Mouse (Mus musculus) lung, adult 2 months (tissue): ENCODE data around the gene Tacc2. TPM values are rescaled to one million over a fixed set of nuclear protein-coding genes. Genes with fewer than 3 reads are reported as not detected.

Experiments used
- DNase-seq: peaks from one replicate; pipeline ENCODE4 v3.0.0; 2022
- H3K4me1 ChIP-seq: fragments of 200-500 bp; 2 replicates; pipeline ENCODE4 v1.6.1; 2011; ENCODE audit warnings: low read length; ENCODE audit not compliant: control insufficient read depth, insufficient read depth
- H3K4me3 ChIP-seq: fragments of 200-500 bp; replicated peaks from 2 replicates; pipeline ENCODE3; 2011; ENCODE audit warnings: low read depth, mild to moderate bottlenecking, control low read depth, low read length; ENCODE audit errors: extremely low read depth
- CTCF ChIP-seq: fragments of 200-500 bp; IDR thresholded peaks from 2 replicates; pipeline ENCODE4 v1.5.1; 2011; ENCODE audit warnings: mild to moderate bottlenecking, low read length, control low read depth; ENCODE audit not compliant: insufficient read depth
- POLR2A ChIP-seq: fragments of 200-500 bp; IDR thresholded peaks from 2 replicates; pipeline ENCODE4 v1.6.1; 2011; ENCODE audit warnings: low read depth, mild to moderate bottlenecking, control low read depth, low read length, borderline replicate concordance; ENCODE audit errors: extremely low read depth
- WGBS: fragments of 180-500 bp; shearing (Covaris S2); methylation state at CpG from one replicate; pipeline ENCODE4 v1.1.7; 2018; 5-methylcytosine and 5-hydroxymethylcytosine counted together
- polyA plus RNA-seq: library from polyadenylated mRNA; depleted of rRNA; stranded (reverse); fragments of >200 nt; gene quantifications from 2 replicates; pipeline ENCODE4 v1.2.3, GENCODE M21; 2012

Gene Tacc2
- polyA plus RNA-seq, 1 experiment, result 74.5 TPM

DNA sequence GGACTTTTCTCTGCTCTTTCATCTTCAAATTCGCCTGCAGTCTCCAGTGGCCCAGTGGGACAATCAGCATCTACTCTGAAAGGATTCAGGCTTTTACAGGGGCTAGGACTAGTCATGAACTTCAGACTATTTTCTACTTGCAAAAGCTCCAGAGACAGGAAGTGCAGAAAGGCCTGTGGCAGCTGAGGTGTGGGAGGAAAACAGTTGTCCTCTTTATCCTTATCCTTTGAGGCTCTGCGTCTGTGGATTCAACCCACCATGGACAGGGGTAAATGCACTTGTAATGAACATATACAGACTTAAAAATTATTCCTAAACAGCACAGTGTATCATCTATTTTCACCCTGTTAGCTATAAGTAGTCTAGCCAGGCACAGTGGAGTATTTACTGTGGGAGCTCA lies 27.2 kb downstream of the Tacc2 start:
- WGBS, result 69% methylated on average over 2 of the region's 2 CpGs
- TF ChIP-seq POLR2A, result no peak
- TF ChIP-seq CTCF, result no peak
- no peak for DNase-seq
- Histone ChIP-seq H3K4me1 (no peaks in the 10 kb centered on the region), H3K4me3 (no peak overlapping the region)

DNA sequence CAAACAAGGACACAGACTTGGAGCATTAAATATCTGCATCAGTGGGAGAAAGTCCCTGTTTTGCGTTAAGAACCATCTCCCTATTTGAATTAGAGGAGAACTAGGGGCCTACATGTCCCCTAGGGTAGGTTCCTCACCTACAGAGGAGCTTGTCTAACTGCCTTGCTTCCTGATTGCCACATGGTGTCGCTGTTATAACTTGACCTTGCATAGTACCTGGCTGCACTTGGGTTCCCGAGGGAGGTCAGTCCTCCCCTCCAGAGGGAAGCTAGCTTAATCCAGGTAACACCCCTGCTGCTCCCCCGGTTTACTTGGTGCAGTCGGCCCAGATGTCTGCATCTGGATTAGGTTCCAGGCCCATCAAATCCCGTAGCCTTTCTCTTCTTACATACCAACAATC lies 27.9 kb downstream of the Tacc2 start:
- Histone ChIP-seq H3K4me1 (no peaks in the 10 kb centered on the region), H3K4me3 (no peak overlapping the region)
- TF ChIP-seq POLR2A (no peak), CTCF (peak; percentile 66)
- WGBS, result 20% methylated on average over 6 of the region's 6 CpGs
- DNase-seq, result no peak

DNA sequence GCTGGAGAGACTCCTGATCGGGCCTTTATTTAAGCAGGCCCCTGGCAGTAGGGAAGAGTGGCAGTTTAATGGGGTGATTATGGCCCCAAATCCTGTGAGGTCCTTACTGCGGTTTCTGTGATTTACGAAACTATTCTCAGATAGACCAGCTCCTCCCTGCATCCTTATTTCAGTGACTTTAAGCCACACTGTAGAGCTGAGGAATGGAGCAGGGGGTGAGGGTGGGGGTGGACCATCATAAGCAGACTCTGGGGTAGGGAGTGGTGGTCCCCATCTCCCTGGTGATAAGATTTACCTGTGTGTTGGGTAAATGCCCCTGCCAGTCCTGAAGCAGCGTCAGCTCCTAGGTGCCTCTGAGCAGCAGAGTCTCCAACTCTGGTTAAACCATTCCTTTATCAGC lies 29.7 kb downstream of the Tacc2 start:
- TF ChIP-seq POLR2A, result no peak
- TF ChIP-seq CTCF, result no peak
- H3K4me1 ChIP-seq, result no peaks in the 10 kb centered on the region
- 94% methylated on average over 4 of the region's 4 CpGs for WGBS
- H3K4me3 ChIP-seq, result no peak overlapping the region
- DNase-seq, result no peak

DNA sequence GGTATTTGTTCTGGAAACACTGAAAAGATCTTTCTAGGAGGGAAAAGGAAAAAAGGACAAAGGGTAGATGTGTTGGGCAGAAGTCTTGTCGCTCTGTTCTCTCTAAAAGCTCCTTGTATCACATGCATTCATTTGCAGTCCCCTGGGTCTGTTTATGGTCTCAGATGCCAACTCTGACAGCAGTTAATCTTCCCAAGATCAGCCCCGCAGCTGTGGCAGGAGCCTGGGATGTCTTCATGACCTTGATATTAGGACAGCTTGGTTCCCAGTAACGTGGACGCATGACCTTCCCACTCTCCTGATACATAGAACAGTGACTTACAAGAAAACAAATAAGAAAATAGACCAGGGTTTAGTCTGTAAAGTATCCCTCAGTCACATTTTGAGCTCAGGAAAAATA lies 36.7 kb downstream of the Tacc2 start:
- no peak for TF ChIP-seq POLR2A
- no peak for TF ChIP-seq CTCF
- H3K4me1 ChIP-seq, result no peaks in the 10 kb centered on the region
- H3K4me3 ChIP-seq, result no peak overlapping the region
- WGBS, result 58% methylated on average over 4 of the region's 4 CpGs
- no peak for DNase-seq

DNA sequence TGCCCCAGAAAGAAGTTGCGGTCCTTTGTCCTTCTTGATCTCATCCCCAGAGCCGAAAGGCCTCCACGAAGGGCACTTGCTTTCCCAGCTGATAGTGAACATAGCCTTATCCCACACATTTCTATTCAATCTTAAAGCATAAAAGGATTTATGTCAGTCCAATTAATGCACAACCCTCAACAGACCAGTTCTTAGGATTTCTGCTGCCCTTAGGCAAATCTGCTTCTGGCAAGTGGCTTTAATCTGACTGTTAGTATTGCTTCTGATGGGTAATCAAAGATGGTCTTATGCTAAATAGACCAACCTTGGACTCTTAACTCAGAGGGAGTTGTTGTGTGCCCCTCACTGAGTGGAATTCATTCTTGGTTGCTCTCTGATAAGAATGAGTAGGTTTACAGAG lies 40.4 kb downstream of the Tacc2 start:
- TF ChIP-seq CTCF (no peak), POLR2A (no peak)
- DNase-seq, result no peak
- Histone ChIP-seq H3K4me3 (no peak overlapping the region), H3K4me1 (no peaks in the 10 kb centered on the region)
- 94% methylated on average over 3 of the region's 3 CpGs for WGBS

DNA sequence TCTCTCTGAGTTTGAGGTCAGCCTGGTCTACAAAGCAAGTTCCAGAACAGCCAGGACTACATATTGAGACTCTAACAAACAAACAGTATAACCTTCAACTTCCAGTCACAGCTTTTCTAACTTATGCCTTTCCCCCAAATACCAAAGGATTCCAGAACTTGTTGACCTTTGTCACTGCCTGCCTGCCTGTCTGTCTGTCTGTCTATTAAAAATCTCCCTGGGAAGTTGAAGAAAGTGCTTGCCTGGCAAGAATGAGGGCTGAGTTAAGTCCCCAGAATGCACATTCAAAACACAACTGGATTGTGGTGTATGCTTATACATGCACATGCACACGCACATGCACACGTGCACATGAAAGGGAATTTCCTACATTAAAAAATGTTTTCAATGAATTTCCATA lies 43.8 kb downstream of the Tacc2 start:
- TF ChIP-seq CTCF (no peak), POLR2A (no peak)
- 86% methylated on average over 2 of the region's 2 CpGs for WGBS
- no peak for DNase-seq

DNA sequence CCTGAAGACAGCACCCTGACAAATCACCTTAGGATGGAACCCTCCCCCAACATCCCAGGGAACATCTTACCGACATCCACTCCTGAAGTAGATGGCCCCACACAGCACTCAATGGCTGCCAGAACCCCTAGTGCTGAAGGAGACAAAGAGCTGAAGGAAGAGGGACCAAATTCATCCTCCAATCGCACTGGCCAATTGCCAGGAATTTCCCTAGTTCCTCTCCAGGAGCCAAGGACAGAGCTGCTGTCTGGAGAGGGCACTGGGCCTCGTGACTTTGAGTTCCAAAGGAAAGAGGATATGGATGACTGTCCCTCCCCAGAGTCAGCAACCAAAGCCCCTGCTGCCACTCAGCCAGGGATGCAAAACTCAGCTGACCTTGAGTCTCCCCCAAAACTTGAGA lies 44.7 kb downstream of the Tacc2 start:
- 43% methylated on average over 3 of the region's 3 CpGs for WGBS
- Histone ChIP-seq H3K4me1 (no peaks in the 10 kb centered on the region), H3K4me3 (no peak overlapping the region)
- TF ChIP-seq CTCF (no peak), POLR2A (no peak)
- DNase-seq, result no peak

More for the DNA sequence above, 43.8 kb downstream of the Tacc2 start:
- H3K4me1 ChIP-seq, result no peaks in the 10 kb centered on the region
- H3K4me3 ChIP-seq, result no peak overlapping the region

DNA sequence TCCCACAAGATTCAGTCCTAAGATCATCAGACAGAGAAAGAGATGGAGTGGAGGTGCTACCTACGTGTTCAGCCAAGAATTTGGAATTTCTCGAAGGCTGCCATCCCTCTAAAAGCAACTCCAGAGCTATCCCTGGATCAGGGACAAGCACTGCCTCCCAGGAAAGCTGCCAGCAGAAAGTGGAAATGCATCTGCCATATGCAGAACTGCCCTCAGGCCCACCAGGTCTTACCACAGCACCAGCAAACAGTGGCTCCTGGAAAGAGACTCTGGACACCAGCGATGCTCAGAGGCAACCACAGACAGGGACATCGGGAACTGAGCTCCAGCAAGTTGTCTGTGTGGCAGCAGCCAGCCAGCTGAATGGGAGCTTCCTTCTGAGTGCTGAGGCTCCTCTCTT lies 45.1 kb downstream of the Tacc2 start:
- Histone ChIP-seq H3K4me3 (no peak overlapping the region), H3K4me1 (no peaks in the 10 kb centered on the region)
- 87% methylated on average over 4 of the region's 4 CpGs for WGBS
- no peak for DNase-seq
- TF ChIP-seq POLR2A (no peak), CTCF (no peak)

DNA sequence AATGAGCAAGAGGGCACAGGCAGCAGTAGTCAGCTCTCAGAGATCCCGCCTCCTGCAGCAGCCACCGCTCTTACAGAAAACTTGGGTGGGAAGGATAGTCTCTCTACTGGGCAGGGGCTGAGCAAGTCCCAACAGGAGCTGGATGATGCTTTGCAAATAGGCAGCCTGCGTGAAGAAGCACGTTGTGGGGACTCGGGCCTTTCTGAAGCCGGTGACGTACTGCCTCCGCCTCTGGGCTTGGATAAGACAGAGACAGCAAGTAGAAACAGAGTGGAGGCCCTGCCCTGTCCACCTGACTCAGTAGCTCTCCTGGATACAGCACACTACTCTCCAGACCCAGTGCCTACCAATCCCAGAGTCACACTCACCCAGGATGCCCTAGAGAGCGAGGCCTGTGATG lies 47.1 kb downstream of the Tacc2 start:
- no peak for TF ChIP-seq CTCF
- no peak for TF ChIP-seq POLR2A
- Histone ChIP-seq H3K4me3 (no peak overlapping the region), H3K4me1 (no peaks in the 10 kb centered on the region)
- no peak for DNase-seq
- 94% methylated on average over 9 of the region's 9 CpGs for WGBS

DNA sequence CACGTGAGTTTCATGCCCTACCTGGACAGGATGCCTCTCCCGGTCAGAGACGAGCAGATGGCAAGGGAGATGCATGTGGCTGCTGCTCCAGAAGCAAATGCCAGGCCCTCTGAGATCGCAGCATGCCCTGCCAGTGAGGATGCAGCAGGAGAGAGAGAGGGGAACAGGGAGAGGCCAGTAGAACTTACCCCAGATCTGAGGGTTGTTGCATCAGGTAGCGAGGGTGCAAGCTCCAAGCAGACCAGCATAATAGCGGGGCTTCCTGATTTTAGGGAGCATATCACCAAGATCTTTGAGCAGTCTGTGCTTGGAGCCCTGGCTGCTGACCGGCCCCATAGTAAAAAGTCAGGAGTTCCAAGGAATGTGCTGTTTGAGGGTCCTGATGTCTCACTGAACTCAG lies 48.1 kb downstream of the Tacc2 start:
- Histone ChIP-seq H3K4me1 (no peaks in the 10 kb centered on the region), H3K4me3 (no peak overlapping the region)
- no peak for DNase-seq
- WGBS, result 85% methylated on average over 7 of the region's 7 CpGs
- TF ChIP-seq POLR2A (no peak), CTCF (no peak)

DNA sequence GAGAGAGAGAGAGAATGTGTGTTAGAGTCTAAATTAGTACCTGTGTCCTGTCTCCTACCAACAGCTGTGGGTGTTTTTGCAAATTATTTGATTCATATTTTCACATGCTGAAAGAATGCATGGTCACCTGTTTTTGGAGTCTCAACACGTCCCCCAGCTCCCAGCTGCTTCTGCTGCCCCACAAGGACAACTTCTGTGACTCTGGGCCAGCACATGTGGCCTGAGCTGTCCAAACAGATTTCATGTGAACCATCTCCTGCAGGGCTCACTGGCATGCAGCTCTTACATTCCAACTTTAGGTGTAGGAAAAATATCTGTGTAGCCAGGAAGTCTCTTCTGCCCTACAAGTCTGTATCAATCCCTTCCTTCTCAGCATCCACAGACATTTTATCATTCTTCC lies 51.4 kb downstream of the Tacc2 start:
- no peak for DNase-seq
- Histone ChIP-seq H3K4me3 (no peak overlapping the region), H3K4me1 (no peaks in the 10 kb centered on the region)
- WGBS, result 42% methylated on average over 1 of the region's 1 CpGs
- TF ChIP-seq CTCF (no peak), POLR2A (no peak)

DNA sequence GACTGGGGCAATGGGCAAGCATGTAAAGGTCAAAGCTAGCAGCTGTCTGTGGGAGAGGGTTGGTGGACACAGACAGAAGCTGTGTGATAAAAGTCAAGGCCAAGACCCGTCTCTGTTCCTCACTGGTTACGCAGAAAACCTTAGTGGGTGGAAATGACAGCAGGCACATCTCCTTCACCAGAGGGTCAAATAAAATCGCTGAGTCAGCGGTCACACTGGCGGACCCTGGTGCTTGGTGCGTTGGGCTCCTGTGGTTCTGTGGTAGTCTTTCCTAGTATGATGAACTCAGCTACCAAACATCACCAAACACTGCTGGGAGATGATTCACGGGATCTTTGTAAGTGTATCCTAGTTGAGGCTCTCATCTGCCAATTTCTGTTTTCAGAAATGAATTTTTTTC lies 52.8 kb downstream of the Tacc2 start:
- DNase-seq, result no peak
- Histone ChIP-seq H3K4me1 (no peaks in the 10 kb centered on the region; the same call in 1 of the 2 replicates), H3K4me3 (no peak overlapping the region)
- WGBS, result 92% methylated on average over 7 of the region's 7 CpGs
- no peak for TF ChIP-seq POLR2A
